Mouse (Mus musculus): ENCODE measurements at regions not wholly inside any gene's neighbourhood (a gene's known extent, or its start where the extent isn't known, plus 50 kb on each side); places are given as distances from the start of the nearest gene placed in this dataset.

DNA sequence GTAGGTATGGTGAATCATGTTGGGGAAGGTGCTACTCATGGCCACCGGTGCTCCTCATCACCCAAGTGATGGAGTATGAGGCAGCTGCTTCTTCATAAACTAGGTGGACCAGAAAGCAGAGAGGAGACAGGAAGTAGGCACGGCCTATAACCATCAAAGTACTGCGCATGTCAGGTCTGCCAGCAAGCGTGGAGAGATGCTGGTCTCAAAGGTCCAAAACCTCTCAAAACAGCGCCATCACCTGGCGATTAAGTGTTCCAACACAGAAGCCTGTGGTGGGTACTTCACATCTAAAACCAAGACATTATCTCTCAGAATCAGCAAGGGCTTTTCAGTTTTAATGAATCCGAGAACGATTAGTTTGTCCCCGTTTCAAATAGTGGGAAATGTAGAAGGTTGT lies 103.1 kb upstream of the Tmpo start:
- TF ChIP-seq CTCF (IDR thresholded peaks at IDR 0.05; ENCODE audit: borderline replicate concordance, control insufficient read depth, extremely low read depth, insufficient read depth, low read length, poor library complexity) (no peak), POLR2A (IDR thresholded peaks at IDR 0.05; ENCODE audit: control insufficient read depth, extremely low read depth, insufficient read depth, low read length, poor library complexity) (no peak)

All from thymus, adult 2 months (tissue).